Mouse (Mus musculus): ENCODE measurements at regions not wholly inside any gene's neighbourhood (a gene's known extent, or its start where the extent isn't known, plus 50 kb on each side); places are given as distances from the start of the nearest gene placed in this dataset.
A peak's percentile ranks its signal among the peaks of the same experiment; 100 is the strongest.

DNA sequence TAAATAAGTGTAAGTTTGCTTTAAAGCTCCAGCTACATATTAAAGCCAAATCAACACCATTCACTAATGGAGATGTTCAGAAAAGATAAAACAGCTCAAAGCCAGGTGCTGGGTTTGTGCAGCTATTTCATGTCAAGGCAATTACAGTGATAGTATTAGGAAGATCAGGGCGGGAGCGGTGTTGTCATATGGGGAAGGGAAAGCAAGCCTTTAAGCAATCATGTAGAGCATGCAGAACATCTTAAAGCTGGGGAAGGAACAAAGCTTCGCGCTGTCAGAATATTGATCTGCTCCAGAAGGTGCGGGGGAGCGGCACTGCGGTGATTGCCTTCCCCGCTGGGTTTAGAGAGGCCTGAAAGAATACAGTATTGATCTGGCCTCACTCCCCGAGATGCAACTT is 724.9 kb downstream of the Nr2f2 start:
- H3K27ac ChIP-seq (replicated peaks; ENCODE audit: low read depth, low read length), result no peak overlapping the region
- H3K27me3 ChIP-seq (ENCODE audit: control insufficient read depth, insufficient read depth, low read length), result no peaks in the 10 kb centered on the region
- H3K36me3 ChIP-seq (ENCODE audit: control insufficient read depth, insufficient read depth, low read length), result no peaks in the 10 kb centered on the region
- H3K9me3 ChIP-seq (ENCODE audit: control insufficient read depth, low read length), result no peaks in the 10 kb centered on the region
- no peak overlapping the region for H3K4me2 ChIP-seq (ENCODE audit: low read depth, severe bottlenecking)
- no peak overlapping the region for H3K4me3 ChIP-seq (ENCODE audit: low read depth, low read length)
- ATAC-seq (ENCODE audit: insufficient number of reproducible peaks, low FRiP score, low TSS enrichment, low read depth) (no peak), DNase-seq (ENCODE audit: low spot score) (no peak)
- no peak overlapping the region for H3K9ac ChIP-seq (ENCODE audit: low read length)
- H3K4me1 ChIP-seq (ENCODE audit: control insufficient read depth, insufficient read depth, low read length), result no peaks in the 10 kb centered on the region
- WGBS, result 59% methylated on average over 9 of the region's 9 CpGs

DNA sequence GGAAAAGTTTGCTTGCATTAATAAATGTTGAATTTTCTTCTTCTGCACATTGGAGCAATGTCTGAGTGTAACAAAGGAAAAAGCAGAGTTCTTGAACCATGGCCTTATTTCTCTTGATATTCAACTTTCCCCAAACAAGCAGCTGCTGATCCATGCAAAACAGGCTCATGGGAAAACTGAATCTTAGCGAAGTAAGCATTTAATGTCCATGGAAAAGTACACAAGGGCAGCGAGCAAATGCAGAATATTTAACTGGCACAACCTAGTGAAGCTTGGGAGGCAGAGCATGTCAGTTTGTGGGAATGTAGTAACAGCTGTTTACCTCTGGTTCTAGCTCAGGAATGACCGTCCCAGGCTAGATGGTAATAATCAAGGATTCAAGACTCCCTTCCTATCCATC is 766.7 kb downstream of the Nr2f2 start:
- Histone ChIP-seq H3K9ac (ENCODE audit: low read length) (no peak overlapping the region), H3K4me1 (ENCODE audit: control insufficient read depth, insufficient read depth, low read length) (no peaks in the 10 kb centered on the region), H3K27me3 (ENCODE audit: control insufficient read depth, insufficient read depth, low read length) (no peaks in the 10 kb centered on the region), H3K4me2 (ENCODE audit: low read depth, severe bottlenecking) (no peak overlapping the region), H3K36me3 (ENCODE audit: control insufficient read depth, insufficient read depth, low read length) (no peaks in the 10 kb centered on the region), H3K9me3 (ENCODE audit: control insufficient read depth, low read length) (no peaks in the 10 kb centered on the region), H3K27ac (replicated peaks; ENCODE audit: low read depth, low read length) (no peak overlapping the region), H3K4me3 (ENCODE audit: low read depth, low read length) (no peak overlapping the region)
- ATAC-seq (ENCODE audit: insufficient number of reproducible peaks, low FRiP score, low TSS enrichment, low read depth) (no peak), DNase-seq (ENCODE audit: low spot score) (no peak)
- WGBS, result 73% methylated on average over 3 of the region's 3 CpGs

DNA sequence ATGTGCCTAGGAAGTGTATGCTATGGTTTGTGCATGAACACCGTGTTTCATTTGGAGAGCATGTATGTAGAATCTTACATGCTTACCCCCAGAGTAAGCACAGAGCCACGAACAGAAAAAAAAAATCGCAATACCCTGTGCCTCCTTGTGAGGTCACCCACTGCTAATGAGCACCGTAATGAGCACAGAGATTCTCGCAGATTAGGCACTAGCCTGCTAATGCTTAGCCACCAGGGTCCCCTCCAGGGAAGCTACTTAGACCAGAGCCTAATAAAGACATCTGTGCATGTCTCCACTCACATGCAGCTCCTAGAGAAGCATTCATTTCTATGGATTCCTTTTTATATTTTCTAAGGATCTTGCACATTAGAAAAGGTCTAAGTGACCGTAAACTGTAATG is 780.8 kb downstream of the Nr2f2 start:
- Histone ChIP-seq H3K4me1 (ENCODE audit: control insufficient read depth, insufficient read depth, low read length) (0 out of 2 replicates have a peak, but pooled peaks cover 3% of the 10 kb centered on the region), H3K27me3 (ENCODE audit: control insufficient read depth, insufficient read depth, low read length) (no peaks in the 10 kb centered on the region), H3K36me3 (ENCODE audit: control insufficient read depth, insufficient read depth, low read length) (no peaks in the 10 kb centered on the region), H3K27ac (replicated peaks; ENCODE audit: low read depth, low read length) (no peak overlapping the region), H3K9me3 (ENCODE audit: control insufficient read depth, low read length) (no peaks in the 10 kb centered on the region), H3K4me2 (ENCODE audit: low read depth, severe bottlenecking) (no peak overlapping the region), H3K9ac (ENCODE audit: low read length) (no peak overlapping the region), H3K4me3 (ENCODE audit: low read depth, low read length) (no peak overlapping the region)
- peak; percentile 23 for DNase-seq (ENCODE audit: low spot score)
- 37% methylated on average over 6 of the region's 6 CpGs for WGBS
- ATAC-seq (ENCODE audit: insufficient number of reproducible peaks, low FRiP score, low TSS enrichment, low read depth), result no peak

DNA sequence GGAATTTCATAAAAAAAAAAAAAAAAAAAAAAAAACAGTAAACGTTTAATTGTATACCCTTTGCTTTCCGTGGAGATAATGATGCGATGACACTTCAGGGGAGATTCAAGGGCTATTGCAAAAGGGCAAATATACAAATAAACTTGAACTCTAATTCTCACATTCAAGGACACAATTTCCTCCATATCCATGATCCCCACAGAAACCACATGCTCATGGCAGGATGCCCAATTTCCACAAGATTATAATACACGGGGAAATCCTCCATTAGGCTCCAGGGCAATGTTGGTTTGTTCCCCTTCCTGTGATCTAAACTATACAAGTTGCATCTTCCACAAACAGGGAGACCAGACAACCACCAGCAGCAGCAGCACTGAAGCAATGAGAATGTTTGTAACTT is 781.4 kb downstream of the Nr2f2 start:
- 0 out of 2 replicates have a peak, but pooled peaks cover 3% of the 10 kb centered on the region for H3K4me1 ChIP-seq (ENCODE audit: control insufficient read depth, insufficient read depth, low read length)
- H3K4me3 ChIP-seq (ENCODE audit: low read depth, low read length), result no peak overlapping the region
- no peak overlapping the region for H3K9ac ChIP-seq (ENCODE audit: low read length)
- DNase-seq (ENCODE audit: low spot score) (no peak), ATAC-seq (ENCODE audit: insufficient number of reproducible peaks, low FRiP score, low TSS enrichment, low read depth) (no peak)
- no peaks in the 10 kb centered on the region for H3K36me3 ChIP-seq (ENCODE audit: control insufficient read depth, insufficient read depth, low read length)
- H3K27me3 ChIP-seq (ENCODE audit: control insufficient read depth, insufficient read depth, low read length), result no peaks in the 10 kb centered on the region
- H3K4me2 ChIP-seq (ENCODE audit: low read depth, severe bottlenecking), result no peak overlapping the region
- H3K27ac ChIP-seq (replicated peaks; ENCODE audit: low read depth, low read length), result no peak overlapping the region
- WGBS, result 70% methylated on average over 4 of the region's 4 CpGs
- no peaks in the 10 kb centered on the region for H3K9me3 ChIP-seq (ENCODE audit: control insufficient read depth, low read length)

DNA sequence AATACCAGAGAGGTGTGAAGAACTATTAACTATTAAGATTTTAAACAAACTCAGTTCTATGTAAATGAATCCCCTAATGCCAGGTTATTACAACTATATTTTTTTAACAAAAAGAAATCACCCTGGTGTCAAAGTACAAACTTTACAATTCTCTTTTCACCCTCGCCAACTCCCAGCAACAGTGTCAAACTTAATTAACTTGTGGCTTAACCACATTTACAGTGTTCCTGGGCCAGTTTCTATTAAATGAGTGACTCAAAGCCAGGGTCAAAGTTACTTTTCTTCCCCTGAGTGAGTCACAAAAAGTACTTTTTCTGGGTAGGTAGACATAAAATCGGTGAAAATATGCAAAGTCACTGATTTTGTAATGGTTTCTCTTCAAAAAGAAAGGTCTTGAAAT is 782.0 kb downstream of the Nr2f2 start:
- Histone ChIP-seq H3K4me3 (ENCODE audit: low read depth, low read length) (no peak overlapping the region), H3K27ac (replicated peaks; ENCODE audit: low read depth, low read length) (no peak overlapping the region), H3K4me2 (ENCODE audit: low read depth, severe bottlenecking) (no peak overlapping the region), H3K9me3 (ENCODE audit: control insufficient read depth, low read length) (no peaks in the 10 kb centered on the region), H3K27me3 (ENCODE audit: control insufficient read depth, insufficient read depth, low read length) (no peaks in the 10 kb centered on the region), H3K4me1 (ENCODE audit: control insufficient read depth, insufficient read depth, low read length) (peaks cover 4% of the 10 kb centered on the region; the same call in 1 of the 2 replicates), H3K9ac (ENCODE audit: low read length) (no peak overlapping the region), H3K36me3 (ENCODE audit: control insufficient read depth, insufficient read depth, low read length) (no peaks in the 10 kb centered on the region)
- no peak for DNase-seq (ENCODE audit: low spot score)
- ATAC-seq (ENCODE audit: insufficient number of reproducible peaks, low FRiP score, low TSS enrichment, low read depth), result no peak
- 58% methylated on average over 2 of the region's 2 CpGs for WGBS

DNA sequence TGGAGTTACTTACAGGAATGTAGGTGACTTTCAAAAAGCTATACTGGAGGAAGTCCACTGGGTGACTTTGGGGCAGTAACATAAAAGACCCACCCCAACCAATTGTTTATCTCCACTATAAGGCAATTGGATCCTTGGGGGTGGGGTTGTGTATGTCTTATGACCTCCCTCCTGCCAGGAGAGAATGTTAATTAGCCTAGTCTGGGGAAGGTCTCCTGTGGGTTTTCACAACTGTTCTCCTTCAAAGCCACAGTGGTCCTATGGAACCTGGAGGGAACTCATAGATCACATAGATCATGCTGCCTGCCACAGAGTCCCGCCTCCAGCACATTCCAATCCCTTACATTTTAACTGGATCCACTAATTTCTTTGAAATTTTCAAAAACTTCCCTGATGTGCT is 782.6 kb downstream of the Nr2f2 start:
- ATAC-seq (ENCODE audit: insufficient number of reproducible peaks, low FRiP score, low TSS enrichment, low read depth) (no peak), DNase-seq (ENCODE audit: low spot score) (peak; percentile 24)
- peaks cover 9% of the 10 kb centered on the region; the same call in 1 of the 2 replicates for H3K4me1 ChIP-seq (ENCODE audit: control insufficient read depth, insufficient read depth, low read length)
- no peaks in the 10 kb centered on the region for H3K9me3 ChIP-seq (ENCODE audit: control insufficient read depth, low read length)
- no peaks in the 10 kb centered on the region for H3K27me3 ChIP-seq (ENCODE audit: control insufficient read depth, insufficient read depth, low read length)
- WGBS, result 12% methylated on average over 1 of the region's 1 CpGs
- no peak overlapping the region for H3K4me3 ChIP-seq (ENCODE audit: low read depth, low read length)
- H3K9ac ChIP-seq (ENCODE audit: low read length), result no peak overlapping the region
- no peak overlapping the region for H3K4me2 ChIP-seq (ENCODE audit: low read depth, severe bottlenecking)
- no peak overlapping the region for H3K27ac ChIP-seq (replicated peaks; ENCODE audit: low read depth, low read length)
- H3K36me3 ChIP-seq (ENCODE audit: control insufficient read depth, insufficient read depth, low read length), result no peaks in the 10 kb centered on the region

DNA sequence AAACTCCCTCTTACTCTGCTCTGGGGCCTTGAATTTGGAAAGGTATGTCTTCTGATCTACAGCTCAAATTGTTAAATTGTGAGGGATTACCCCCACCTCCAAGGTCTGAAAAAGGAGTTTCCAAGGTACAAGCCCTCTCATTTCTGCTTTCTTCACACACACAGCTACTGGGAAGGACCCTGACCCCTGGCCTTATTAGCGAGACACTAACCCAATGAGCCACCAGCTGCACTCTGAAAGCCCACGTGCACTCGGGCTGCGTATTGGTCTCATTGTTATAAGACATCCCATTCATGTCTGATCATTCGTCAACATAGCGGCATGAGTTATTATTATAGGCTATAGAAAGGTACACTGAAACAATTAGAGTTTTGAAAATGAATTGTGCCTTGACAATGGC is 784.9 kb downstream of the Nr2f2 start:
- H3K9ac ChIP-seq (ENCODE audit: low read length), result no peak overlapping the region
- H3K27ac ChIP-seq (replicated peaks; ENCODE audit: low read depth, low read length), result no peak overlapping the region
- no peaks in the 10 kb centered on the region for H3K27me3 ChIP-seq (ENCODE audit: control insufficient read depth, insufficient read depth, low read length)
- H3K9me3 ChIP-seq (ENCODE audit: control insufficient read depth, low read length), result no peaks in the 10 kb centered on the region
- H3K36me3 ChIP-seq (ENCODE audit: control insufficient read depth, insufficient read depth, low read length), result no peaks in the 10 kb centered on the region
- WGBS, result 47% methylated on average over 6 of the region's 6 CpGs
- no peak overlapping the region for H3K4me2 ChIP-seq (ENCODE audit: low read depth, severe bottlenecking)
- ATAC-seq (ENCODE audit: insufficient number of reproducible peaks, low FRiP score, low TSS enrichment, low read depth), result no peak
- H3K4me3 ChIP-seq (ENCODE audit: low read depth, low read length), result no peak overlapping the region
- DNase-seq (ENCODE audit: low spot score), result no peak
- H3K4me1 ChIP-seq (ENCODE audit: control insufficient read depth, insufficient read depth, low read length), result peaks cover 11% of the 10 kb centered on the region; the same call in 1 of the 2 replicates

DNA sequence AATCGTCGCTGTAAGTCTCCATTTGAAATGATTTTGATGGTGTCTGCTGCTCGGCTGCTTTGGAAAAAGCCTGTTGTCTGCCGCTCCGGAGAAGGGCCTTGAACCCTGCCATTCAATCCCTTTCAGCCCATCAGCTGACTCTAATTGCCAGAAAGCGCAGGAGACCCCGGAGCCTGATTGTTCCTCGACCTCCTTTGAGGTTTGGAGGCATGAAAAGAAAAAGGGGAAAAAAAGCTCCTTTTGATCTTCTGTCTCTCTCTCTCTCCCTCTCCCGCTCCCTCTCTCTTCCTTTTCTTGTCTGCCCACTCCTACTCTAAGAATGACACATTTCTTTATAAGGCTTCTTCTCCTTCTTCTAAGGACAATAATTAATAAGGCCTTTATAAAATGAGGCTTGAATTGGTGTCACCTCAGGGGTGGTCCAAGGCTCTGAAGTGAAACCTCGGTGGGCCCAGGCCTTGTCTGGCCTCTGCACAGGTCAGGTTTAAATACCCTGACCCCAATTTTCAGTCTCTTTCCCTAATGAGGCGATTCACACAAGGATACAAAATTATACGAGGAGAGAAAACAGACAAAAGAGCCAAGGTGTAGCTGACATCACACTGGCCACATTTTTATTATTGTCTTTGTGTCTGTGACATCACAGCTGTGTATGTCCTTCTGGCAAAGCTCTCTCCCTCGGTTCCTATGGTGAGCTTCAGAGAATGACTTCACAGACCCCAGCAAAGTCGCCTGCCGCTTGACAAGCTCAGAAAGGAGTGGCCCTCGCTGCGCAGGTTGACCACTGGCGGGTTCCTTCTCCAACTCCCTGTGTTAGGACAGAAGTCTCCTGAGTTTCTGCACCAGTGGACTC is 787.4 kb downstream of the Nr2f2 start:
- H3K36me3 ChIP-seq (ENCODE audit: control insufficient read depth, insufficient read depth, low read length), result no peaks in the 10 kb centered on the region
- no peaks in the 10 kb centered on the region for H3K9me3 ChIP-seq (ENCODE audit: control insufficient read depth, low read length)
- H3K9ac ChIP-seq (ENCODE audit: low read length), result no peak overlapping the region
- H3K4me1 ChIP-seq (ENCODE audit: control insufficient read depth, insufficient read depth, low read length), result peaks cover 8% of the 10 kb centered on the region; the same call in 1 of the 2 replicates
- no peak overlapping the region for H3K4me3 ChIP-seq (ENCODE audit: low read depth, low read length)
- H3K27me3 ChIP-seq (ENCODE audit: control insufficient read depth, insufficient read depth, low read length), result no peaks in the 10 kb centered on the region
- no peak overlapping the region for H3K4me2 ChIP-seq (ENCODE audit: low read depth, severe bottlenecking)
- WGBS, result 19% methylated on average over 18 of the region's 18 CpGs
- no peak overlapping the region for H3K27ac ChIP-seq (replicated peaks; ENCODE audit: low read depth, low read length)
- DNase-seq (ENCODE audit: low spot score) (peak; percentile 36), ATAC-seq (ENCODE audit: insufficient number of reproducible peaks, low FRiP score, low TSS enrichment, low read depth) (no peak)

Data from limb, embryonic 11.5 days (tissue).